Mouse (Mus musculus): ENCODE data around the gene Gm39115. TPM values are rescaled to one million over a fixed set of nuclear protein-coding genes. Genes with fewer than 3 reads are reported as not detected.

Gm39115 gene
- not detected in 2 replicates for polyA plus RNA-seq (2012; rRNA removed)

DNA sequence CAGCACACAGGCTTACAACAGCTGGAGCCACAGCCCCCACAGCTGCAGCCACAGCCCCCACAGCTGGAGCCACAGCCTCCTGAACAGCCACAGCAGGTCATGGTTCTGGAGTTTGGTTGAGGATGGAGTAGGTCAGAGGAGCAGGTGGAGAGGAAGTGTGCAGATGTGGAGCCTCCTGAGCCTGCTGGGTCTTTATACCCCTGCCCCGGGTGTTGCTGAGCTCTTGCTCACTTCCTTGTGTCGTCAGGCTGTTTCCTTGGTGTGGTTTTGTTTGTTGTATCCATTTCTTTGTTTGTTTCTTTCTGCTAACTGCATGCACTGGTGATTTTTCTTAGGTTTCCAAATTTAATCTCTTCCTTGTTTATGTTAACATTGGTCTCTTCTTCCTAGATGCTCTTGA, at the start of gene Gm39115:
Gene Gm39115 (minus strand): TSS at position 101 of the 400 bp plus-strand sequence.

DNA sequence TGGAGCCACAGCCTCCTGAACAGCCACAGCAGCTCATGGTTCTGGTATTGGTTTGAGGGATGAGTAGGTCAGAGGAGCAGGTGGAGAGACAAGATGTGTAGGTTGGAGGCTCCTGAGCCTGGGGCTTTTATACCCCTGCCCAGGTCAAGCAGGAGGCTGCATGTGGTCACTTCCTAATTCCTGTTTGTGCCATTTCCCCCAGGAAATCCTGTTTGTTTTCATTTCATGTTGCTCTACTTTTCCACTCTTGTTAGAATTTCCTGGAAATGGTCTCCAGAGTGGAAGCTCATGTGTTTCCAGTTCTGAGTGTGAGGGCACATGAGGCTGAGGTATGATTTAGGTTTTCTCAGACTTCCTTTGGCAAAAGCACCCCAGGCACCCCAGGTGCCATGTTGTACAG, 40.1 kb upstream of the Gm39115 start, which contains the start of gene Krtap5-2:
Gene Krtap5-2 (minus strand): TSS at position 101 of the 400 bp plus-strand sequence.

DNA sequence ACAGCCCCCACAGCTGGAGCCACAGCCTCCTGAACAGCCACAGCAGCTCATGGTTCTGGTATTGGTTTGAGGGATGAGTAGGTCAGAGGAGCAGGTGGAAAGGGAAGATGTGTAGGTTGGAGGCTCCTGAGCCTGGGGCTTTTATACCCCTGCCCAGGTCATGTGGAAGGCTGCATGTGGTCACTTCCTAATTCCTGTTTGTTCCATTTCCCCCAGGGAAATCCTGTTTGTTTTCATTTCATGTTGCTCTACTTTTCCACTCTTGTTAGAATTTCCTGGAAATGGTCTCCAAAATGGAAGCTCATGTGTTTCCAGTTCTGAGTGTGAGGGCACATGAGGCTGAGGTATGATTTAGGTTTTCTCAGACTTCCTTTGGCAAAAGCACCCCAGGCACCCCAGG, 29.8 kb upstream of the Gm39115 start, which contains the start of gene Gm4553:
Gene Gm4553 (minus strand): TSS at position 101 of the 400 bp plus-strand sequence.

DNA sequence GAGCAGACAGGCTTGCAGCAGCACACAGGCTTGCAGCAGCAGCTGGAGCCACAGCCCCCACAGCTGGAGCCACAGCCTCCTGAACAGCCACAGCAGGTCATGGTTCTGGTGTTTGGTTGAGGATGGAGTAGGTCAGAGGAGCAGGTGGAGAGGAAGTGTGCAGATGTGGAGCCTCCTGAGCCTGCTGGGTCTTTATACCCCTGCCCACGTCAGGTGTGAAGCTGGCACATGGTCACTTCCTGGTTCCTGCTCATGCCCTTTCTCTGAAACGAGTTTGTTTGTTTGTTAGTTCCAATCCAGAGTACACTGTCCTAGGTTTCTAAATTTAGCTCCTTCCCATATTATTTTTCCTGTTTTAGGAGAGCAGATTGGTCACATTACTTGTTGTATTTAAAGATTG, 21.2 kb upstream of the Gm39115 start, which contains the start of gene Gm29735:
Gene Gm29735 (minus strand): TSS at position 101 of the 400 bp plus-strand sequence.

DNA sequence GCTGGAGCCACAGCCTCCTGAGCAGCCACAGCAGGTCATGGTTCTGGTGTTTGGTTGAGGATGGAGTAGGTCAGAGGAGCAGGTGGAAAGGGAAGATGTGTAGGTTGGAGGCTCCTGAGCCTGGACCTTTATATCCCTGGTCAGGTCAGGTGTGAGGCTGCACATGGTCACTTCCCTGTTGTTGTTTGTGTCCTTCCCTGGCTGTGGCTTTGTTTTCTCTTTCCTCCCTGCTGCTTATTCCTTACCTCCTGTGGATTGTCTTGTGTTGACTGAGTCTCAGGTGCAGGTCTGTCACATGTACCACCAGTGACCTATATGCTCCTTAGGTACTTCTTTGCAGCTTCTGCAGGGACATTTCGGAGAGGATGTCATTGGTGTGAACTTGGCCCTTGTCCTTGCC, 8.7 kb upstream of the Gm39115 start, which contains the start of gene Gm45337:
Gene Gm45337 (minus strand): TSS at position 101 of the 400 bp plus-strand sequence.

DNA sequence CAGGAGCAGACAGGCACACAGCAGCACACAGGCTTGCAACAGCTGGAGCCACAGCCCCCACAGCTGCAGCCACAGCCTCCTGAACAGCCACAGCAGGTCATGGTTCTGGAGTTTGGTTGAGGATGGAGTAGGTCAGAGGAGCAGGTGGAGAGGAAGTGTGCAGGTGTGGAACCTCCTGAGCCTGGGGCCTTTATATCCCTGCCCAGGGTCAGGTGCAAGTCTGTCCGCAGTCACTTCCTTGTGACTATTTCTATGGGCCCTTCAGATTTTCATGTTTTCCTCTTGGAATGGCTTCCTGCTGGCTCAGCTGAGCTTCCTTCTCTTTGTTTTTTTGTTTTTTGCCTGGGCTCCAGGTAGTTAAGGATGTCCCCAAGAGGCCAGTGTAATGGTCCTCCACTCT, 15.2 kb downstream of the Gm39115 start, which contains the start of gene Gm45618:
Gene Gm45618 (minus strand): TSS at position 101 of the 400 bp plus-strand sequence.

DNA sequence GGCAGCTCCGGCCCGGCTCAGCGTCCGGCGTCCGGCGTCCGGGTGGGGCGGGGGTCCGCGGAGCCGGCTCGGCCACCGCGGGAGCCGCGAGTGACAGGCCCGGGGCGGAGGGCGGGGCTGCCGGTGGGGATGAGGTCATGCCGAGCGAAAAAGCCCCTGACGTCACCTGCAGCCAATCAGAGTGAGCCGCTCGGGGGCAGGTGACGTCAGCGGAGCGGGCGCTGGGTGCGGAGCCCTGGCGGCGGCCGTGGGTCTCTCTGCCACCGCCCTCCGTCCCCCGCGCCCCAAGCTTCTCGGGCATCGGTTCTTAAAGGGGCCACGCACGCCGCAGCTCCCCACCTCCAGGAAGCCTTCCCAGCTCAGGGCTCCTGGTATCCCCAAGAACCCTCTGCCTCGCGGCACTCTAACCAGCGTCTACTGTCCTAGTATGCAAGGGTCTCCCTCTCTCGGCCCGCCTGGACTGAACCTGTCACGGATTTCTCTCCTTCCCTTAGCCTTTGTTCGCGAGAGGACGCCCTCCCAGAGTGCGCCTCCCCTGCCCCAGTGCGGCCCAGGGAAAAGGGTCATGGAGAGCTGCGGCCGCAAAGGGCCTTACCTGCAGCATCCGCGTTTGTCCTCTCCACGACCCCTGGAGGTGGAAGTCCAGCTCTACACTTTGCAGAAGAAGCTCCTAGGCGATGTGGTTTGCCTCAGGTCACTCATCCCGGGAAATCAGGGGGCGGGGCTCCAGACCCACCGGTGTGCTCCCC, 40.5 kb downstream of the Gm39115 start, which contains the start of gene Dusp8:
Gene Dusp8 (minus strand): TSS at position 661 of the 749 bp plus-strand sequence.

Other genes starting within 250 kb of the Gm39115 start
- gene Tollip, start 217.5 kb downstream of the Gm39115 start, polyA plus RNA-seq (2012; rRNA removed), result 67.1 and 70.3 TPM in 2 replicates
- gene Brsk2, start 186.3 kb downstream of the Gm39115 start, polyA plus RNA-seq (2012; rRNA removed), result 139 and 159 TPM in 2 replicates
- 43.3 and 45.4 TPM in 2 replicates for gene Mob2, start 75.0 kb downstream of the Gm39115 start, polyA plus RNA-seq (2012; rRNA removed)
- gene Dusp8, start 40.2 kb downstream of the Gm39115 start, polyA plus RNA-seq (2012; rRNA removed), result 77.4 and 81.3 TPM in 2 replicates
- gene Gm45618, start 15.3 kb downstream of the Gm39115 start, polyA plus RNA-seq (2012; rRNA removed), result not detected in 2 replicates
- gene Gm45337, start 8.6 kb upstream of the Gm39115 start, polyA plus RNA-seq (2012; rRNA removed), result not detected in 2 replicates
- gene Gm29735, start 21.1 kb upstream of the Gm39115 start, polyA plus RNA-seq (2012; rRNA removed), result not detected in 2 replicates
- gene Gm4553, start 29.7 kb upstream of the Gm39115 start, polyA plus RNA-seq (2012; rRNA removed), result not detected in 2 replicates
- not detected in 2 replicates for gene Krtap5-2, start 40.0 kb upstream of the Gm39115 start, polyA plus RNA-seq (2012; rRNA removed)
- gene Gm10153, start 54.4 kb upstream of the Gm39115 start, polyA plus RNA-seq (2012; rRNA removed), result not detected in 2 replicates
- not detected in 2 replicates for gene Krtap5-3, start 65.3 kb upstream of the Gm39115 start, polyA plus RNA-seq (2012; rRNA removed)
- gene Gm7579, start 75.8 kb upstream of the Gm39115 start, polyA plus RNA-seq (2012; rRNA removed), result not detected in 2 replicates
- gene Krtap5-5, start 93.9 kb upstream of the Gm39115 start, polyA plus RNA-seq (2012; rRNA removed), result not detected in 2 replicates
- not detected in 2 replicates for gene Gm40460, start 105.0 kb upstream of the Gm39115 start, polyA plus RNA-seq (2012; rRNA removed)
- not detected in 2 replicates for gene Gm2431, start 122.3 kb upstream of the Gm39115 start, polyA plus RNA-seq (2012; rRNA removed)
- not detected in 2 replicates for gene Gm4559, start 138.3 kb upstream of the Gm39115 start, polyA plus RNA-seq (2012; rRNA removed)
- not detected in 2 replicates for gene Krtap5-1, start 161.1 kb upstream of the Gm39115 start, polyA plus RNA-seq (2012; rRNA removed)
- gene Krtap5-4, start 167.5 kb upstream of the Gm39115 start, polyA plus RNA-seq (2012; rRNA removed), result not detected in 2 replicates
- 2.3 TPM in 2 replicates for gene Ifitm10, start 237.7 kb upstream of the Gm39115 start, polyA plus RNA-seq (2012; rRNA removed)
- gene Gm49369, start 246.6 kb upstream of the Gm39115 start, polyA plus RNA-seq (2012; rRNA removed), result 0.59 and 0.71 TPM in 2 replicates